Mouse (Mus musculus) liver, postnatal 0 days (tissue): ENCODE measurements around the gene Alkal2.

ENCODE experiments used
- CTCF ChIP-seq: sonication (generic); IDR thresholded peaks from 2 replicates; pipeline ENCODE4 v1.5.1; 2016; ENCODE audit warnings: antibody characterized with exemption, low read depth
- EP300 ChIP-seq: IDR thresholded peaks from 2 replicates; pipeline ENCODE4 v1.6.1; 2016; ENCODE audit warnings: antibody characterized with exemption, low read depth, mild to moderate bottlenecking

GRCm38 (mm10) chr12:30864347-30864746 is 19.8 kb upstream of the Alkal2 start:
- TF ChIP-seq CTCF, result no peak
- no peak for TF ChIP-seq EP300
